Mouse (Mus musculus) hindbrain, embryonic 15.5 days (tissue): Measurements from ENCODE around the gene Zbtb20. TPM values are rescaled to one million over a fixed set of nuclear protein-coding genes. Genes with fewer than 3 reads are reported as not detected.

ENCODE experiments used
- ATAC-seq: fragments of 200-750 bp; cut with Nextera tagmentation; 2 replicates; pipeline ENCODE4 v1.8.0; 2017; ENCODE audit warnings: low read depth, moderate number of reproducible peaks, moderate TSS enrichment; ENCODE audit not compliant: low FRiP score
- H3K27ac ChIP-seq: fragments of 300-500 bp; sonication (generic); replicated peaks from 2 replicates; pipeline ENCODE4 v1.5.1; 2015; ENCODE audit warnings: mild to moderate bottlenecking, inconsistent platforms
- H3K27me3 ChIP-seq: fragments of 300-500 bp; sonication (generic); 2 replicates; pipeline ENCODE4 v1.6.1; 2015; ENCODE audit warnings: control low read depth, inconsistent platforms
- H3K36me3 ChIP-seq: fragments of 300-500 bp; sonication (generic); 2 replicates; pipeline ENCODE4 v1.6.1; 2015; ENCODE audit warnings: control low read depth, inconsistent platforms
- H3K4me1 ChIP-seq: fragments of 300-500 bp; sonication (generic); replicated peaks from 2 replicates; pipeline ENCODE4 v1.6.1; 2015; ENCODE audit warnings: control low read depth, inconsistent platforms
- H3K4me2 ChIP-seq: fragments of 300-500 bp; sonication (generic); 2 replicates; pipeline ENCODE4 v1.6.1; 2015; ENCODE audit warnings: moderate library complexity, mild to moderate bottlenecking, inconsistent platforms
- H3K4me3 ChIP-seq: fragments of 300-500 bp; sonication (generic); 2 replicates; pipeline ENCODE4 v1.5.1; 2015; ENCODE audit warnings: mild to moderate bottlenecking, inconsistent platforms
- H3K9ac ChIP-seq: fragments of 300-500 bp; sonication (generic); 2 replicates; pipeline ENCODE4 v1.6.1; 2015; ENCODE audit warnings: inconsistent platforms
- H3K9me3 ChIP-seq: fragments of 300-500 bp; sonication (generic); 2 replicates; pipeline ENCODE4 v1.6.1; 2016; ENCODE audit warnings: control low read depth, inconsistent platforms
- WGBS: fragments of 180-500 bp; shearing (Covaris S2); methylation state at CpG from one replicate; pipeline ENCODE4 v1.1.7; 2015; 5-methylcytosine and 5-hydroxymethylcytosine counted together
- polyA plus RNA-seq: library from polyadenylated mRNA; unstranded; fragments of >200 nt; fragmentation: Nextera tagmentation; extraction: Ambion mirVana; gene quantifications from 2 replicates; pipeline ENCODE4 v1.2.1, GENCODE M21; 2015

The Zbtb20 gene
- polyA plus RNA-seq, 1 experiment from 2014 or later, result 60.9 TPM

GRCm38 (mm10) chr16:43513933-43514332, 638.3 kb downstream of the Zbtb20 start:
- Histone ChIP-seq H3K4me3 (no peak overlapping the region), H3K27ac (no peak overlapping the region), H3K4me1 (peaks cover 16% of the 10 kb centered on the region), H3K9me3 (no peaks in the 10 kb centered on the region), H3K4me2 (no peak overlapping the region), H3K27me3 (no peaks in the 10 kb centered on the region), H3K36me3 (no peaks in the 10 kb centered on the region), H3K9ac (no peak overlapping the region)
- no peak for ATAC-seq
- 89% methylated on average over 5 of the region's 5 CpGs for WGBS

- Histone ChIP-seq H3K27ac (0 out of 2 replicates have a peak overlapping the region, but pooled peaks have one; percentile 15), H3K4me2 (no peak overlapping the region), H3K36me3 (no peaks in the 10 kb centered on the region), H3K4me1 (peaks cover 10% of the 10 kb centered on the region; the same call in 1 of the 2 replicates), H3K9me3 (no peaks in the 10 kb centered on the region), H3K4me3 (no peak overlapping the region), H3K9ac (no peak overlapping the region), H3K27me3 (no peaks in the 10 kb centered on the region)
- ATAC-seq, result no peak
- 78% methylated on average over 4 of the region's 4 CpGs for WGBS
Measured at GRCm38 (mm10) chr16:43515538-43515937, 639.9 kb downstream of the Zbtb20 start.

- WGBS, result 85% methylated on average over 2 of the region's 2 CpGs
- Histone ChIP-seq H3K4me3 (no peak overlapping the region), H3K27me3 (no peaks in the 10 kb centered on the region), H3K4me1 (peaks cover 7% of the 10 kb centered on the region; the same call in 1 of the 2 replicates), H3K27ac (no peak overlapping the region), H3K9me3 (no peaks in the 10 kb centered on the region), H3K9ac (no peak overlapping the region), H3K36me3 (no peaks in the 10 kb centered on the region), H3K4me2 (no peak overlapping the region)
- no peak for ATAC-seq
Measured at GRCm38 (mm10) chr16:43520274-43520673, 644.6 kb downstream of the Zbtb20 start.

GRCm38 (mm10) chr16:43522482-43522881, 646.8 kb downstream of the Zbtb20 start:
- ATAC-seq, result no peak
- no peak overlapping the region for H3K4me2 ChIP-seq
- H3K27me3 ChIP-seq, result no peaks in the 10 kb centered on the region
- no peaks in the 10 kb centered on the region for H3K36me3 ChIP-seq
- no peak overlapping the region for H3K27ac ChIP-seq
- H3K4me3 ChIP-seq, result no peak overlapping the region
- H3K9me3 ChIP-seq, result no peaks in the 10 kb centered on the region
- 0 out of 2 replicates have a peak, but pooled peaks cover 3% of the 10 kb centered on the region for H3K4me1 ChIP-seq
- WGBS, result 74% methylated on average over 4 of the region's 4 CpGs
- H3K9ac ChIP-seq, result no peak overlapping the region

- no peaks in the 10 kb centered on the region for H3K27me3 ChIP-seq
- no peaks in the 10 kb centered on the region for H3K36me3 ChIP-seq
- no peak overlapping the region for H3K27ac ChIP-seq
- no peak overlapping the region for H3K9ac ChIP-seq
- no peak for ATAC-seq
- H3K4me1 ChIP-seq, result 0 out of 2 replicates have a peak, but pooled peaks cover 3% of the 10 kb centered on the region
- H3K9me3 ChIP-seq, result no peaks in the 10 kb centered on the region
- 76% methylated on average over 9 of the region's 9 CpGs for WGBS
- H3K4me2 ChIP-seq, result no peak overlapping the region
- H3K4me3 ChIP-seq, result no peak overlapping the region
Measured at GRCm38 (mm10) chr16:43524179-43524578, 648.5 kb downstream of the Zbtb20 start.

- Histone ChIP-seq H3K4me1 (0 out of 2 replicates have a peak, but pooled peaks cover 3% of the 10 kb centered on the region), H3K9ac (no peak overlapping the region), H3K4me3 (no peak overlapping the region), H3K27ac (no peak overlapping the region), H3K36me3 (no peaks in the 10 kb centered on the region), H3K4me2 (no peak overlapping the region), H3K9me3 (no peaks in the 10 kb centered on the region), H3K27me3 (no peaks in the 10 kb centered on the region)
- ATAC-seq, result no peak
- WGBS, result 94% methylated on average over 6 of the region's 6 CpGs
Measured at GRCm38 (mm10) chr16:43525624-43526023, 649.9 kb downstream of the Zbtb20 start.

GRCm38 (mm10) chr16:43528300-43528699, 652.6 kb downstream of the Zbtb20 start:
- 57% methylated on average over 1 of the region's 1 CpGs for whole genome bisulfite sequencing
- no peaks in the 10 kb centered on the region for H3K27me3 ChIP-seq
- no peaks in the 10 kb centered on the region for H3K4me1 ChIP-seq
- no peak overlapping the region for H3K4me3 ChIP-seq
- no peak for ATAC-seq
- no peak overlapping the region for H3K4me2 ChIP-seq
- H3K9ac ChIP-seq, result no peak overlapping the region
- H3K27ac ChIP-seq, result no peak overlapping the region
- no peaks in the 10 kb centered on the region for H3K9me3 ChIP-seq
- H3K36me3 ChIP-seq, result no peaks in the 10 kb centered on the region

- Histone ChIP-seq H3K36me3 (no peaks in the 10 kb centered on the region), H3K9ac (no peak overlapping the region), H3K4me3 (no peak overlapping the region), H3K27me3 (no peaks in the 10 kb centered on the region), H3K9me3 (no peaks in the 10 kb centered on the region), H3K27ac (no peak overlapping the region), H3K4me1 (no peaks in the 10 kb centered on the region; the same call in 1 of the 2 replicates), H3K4me2 (no peak overlapping the region)
- 60% methylated on average over 6 of the region's 6 CpGs for WGBS
- ATAC-seq, result no peak; the same call in 1 of the 2 replicates
Measured at GRCm38 (mm10) chr16:43531328-43531727, 655.6 kb downstream of the Zbtb20 start.

GRCm38 (mm10) chr16:43534103-43534502, 658.4 kb downstream of the Zbtb20 start:
- ATAC-seq, result no peak
- no peaks in the 10 kb centered on the region for H3K9me3 ChIP-seq
- H3K9ac ChIP-seq, result no peak overlapping the region
- peaks cover 5% of the 10 kb centered on the region for H3K4me1 ChIP-seq
- WGBS, result 60% methylated on average over 3 of the region's 3 CpGs
- H3K27me3 ChIP-seq, result no peaks in the 10 kb centered on the region
- no peaks in the 10 kb centered on the region for H3K36me3 ChIP-seq
- no peak overlapping the region for H3K27ac ChIP-seq
- no peak overlapping the region for H3K4me2 ChIP-seq
- no peak overlapping the region for H3K4me3 ChIP-seq

GRCm38 (mm10) chr16:43535912-43536311, 660.2 kb downstream of the Zbtb20 start:
- Histone ChIP-seq H3K36me3 (no peaks in the 10 kb centered on the region), H3K27me3 (no peaks in the 10 kb centered on the region), H3K4me3 (no peak overlapping the region), H3K27ac (no peak overlapping the region), H3K4me2 (no peak overlapping the region), H3K9me3 (no peaks in the 10 kb centered on the region), H3K4me1 (peaks cover 5% of the 10 kb centered on the region), H3K9ac (no peak overlapping the region)
- no peak for ATAC-seq
- WGBS, result 85% methylated on average over 1 of the region's 1 CpGs

- H3K36me3 ChIP-seq, result no peaks in the 10 kb centered on the region
- H3K9me3 ChIP-seq, result no peaks in the 10 kb centered on the region
- WGBS, result 78% methylated on average over 7 of the region's 7 CpGs
- H3K9ac ChIP-seq, result no peak overlapping the region
- H3K27me3 ChIP-seq, result no peaks in the 10 kb centered on the region
- no peak overlapping the region for H3K4me2 ChIP-seq
- H3K4me1 ChIP-seq, result peaks cover 5% of the 10 kb centered on the region
- H3K4me3 ChIP-seq, result no peak overlapping the region
- no peak overlapping the region for H3K27ac ChIP-seq
- no peak for ATAC-seq
Measured at GRCm38 (mm10) chr16:43537163-43537562, 661.5 kb downstream of the Zbtb20 start.

GRCm38 (mm10) chr16:43539659-43540096, 664.0 kb downstream of the Zbtb20 start:
- Histone ChIP-seq H3K4me2 (no peak overlapping the region), H3K9ac (no peak overlapping the region), H3K36me3 (no peaks in the 10 kb centered on the region), H3K9me3 (no peaks in the 10 kb centered on the region), H3K27ac (no peak overlapping the region), H3K4me1 (peaks cover 5% of the 10 kb centered on the region; the same call in 1 of the 2 replicates), H3K27me3 (no peaks in the 10 kb centered on the region), H3K4me3 (no peak overlapping the region)
- no peak for ATAC-seq
- WGBS, result 68% methylated on average over 12 of the region's 12 CpGs

- H3K27ac ChIP-seq, result no peak overlapping the region
- no peaks in the 10 kb centered on the region for H3K36me3 ChIP-seq
- H3K4me3 ChIP-seq, result no peak overlapping the region
- H3K27me3 ChIP-seq, result no peaks in the 10 kb centered on the region
- 23% methylated on average over 3 of the region's 3 CpGs for WGBS
- no peak overlapping the region for H3K4me2 ChIP-seq
- H3K9me3 ChIP-seq, result no peaks in the 10 kb centered on the region
- H3K4me1 ChIP-seq, result peaks cover 5% of the 10 kb centered on the region; the same call in 1 of the 2 replicates
- ATAC-seq, result no peak
- H3K9ac ChIP-seq, result no peak overlapping the region
Measured at GRCm38 (mm10) chr16:43540108-43540507, 664.4 kb downstream of the Zbtb20 start.
